Mouse (Mus musculus) kidney, adult 2 months (tissue): ENCODE data around the gene Glrx5.

Source experiments
- CTCF ChIP-seq: fragments of 200-500 bp; conservative IDR thresholded peaks from 2 replicates; pipeline ENCODE4 v1.5.1; 2011; ENCODE audit warnings: low read depth, mild to moderate bottlenecking, control low read depth, low read length, moderate library complexity, mixed read lengths; ENCODE audit not compliant: insufficient read depth, insufficient read length
- POLR2A ChIP-seq: fragments of 200-500 bp; IDR thresholded peaks from one replicate; pipeline ENCODE4 v1.6.1; 2011; ENCODE audit warnings: low read depth, low read length, control low read depth

- TF ChIP-seq POLR2A (no peak), CTCF (no peak)
Observed at GRCm38 (mm10) chr12:104990741-104991454, 41.6 kb upstream of the Glrx5 start.
